Mouse (Mus musculus) cerebellum, adult 8-10 months (tissue): Measurements from ENCODE around the gene Slc22a26.
"Not testable (repeated sequence)": the region's sequence is repeated elsewhere in the genome, so short reads cannot be mapped to it uniquely, and the experiment has no call there.

Experiments used
- DNase-seq: peaks from one replicate; pipeline ENCODE4 v3.0.0; 2022

Slc22a26 gene

DNA sequence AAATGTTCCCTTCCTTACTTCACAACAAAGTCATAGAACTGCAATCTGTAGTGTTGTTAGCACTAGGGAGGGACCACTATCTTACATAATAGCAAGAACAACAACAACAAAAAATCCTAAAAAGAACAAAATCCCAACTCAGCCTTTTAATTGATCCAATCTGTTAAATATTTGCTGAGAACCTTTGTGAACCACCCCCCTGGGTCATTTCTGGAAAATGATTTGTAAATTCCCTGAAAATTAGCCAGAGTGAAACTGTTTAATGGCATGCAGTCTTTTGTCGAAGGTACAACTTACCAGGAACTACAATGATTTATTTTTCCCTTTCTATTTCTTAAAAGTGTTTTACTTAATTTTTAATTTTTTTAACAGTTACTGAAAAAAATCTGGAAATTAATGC is at the start of gene Slc22a26:
Gene Slc22a26, minus strand, starts transcription at position 97 of the 400 bp plus-strand sequence.
- DNase-seq = no peak

DNA sequence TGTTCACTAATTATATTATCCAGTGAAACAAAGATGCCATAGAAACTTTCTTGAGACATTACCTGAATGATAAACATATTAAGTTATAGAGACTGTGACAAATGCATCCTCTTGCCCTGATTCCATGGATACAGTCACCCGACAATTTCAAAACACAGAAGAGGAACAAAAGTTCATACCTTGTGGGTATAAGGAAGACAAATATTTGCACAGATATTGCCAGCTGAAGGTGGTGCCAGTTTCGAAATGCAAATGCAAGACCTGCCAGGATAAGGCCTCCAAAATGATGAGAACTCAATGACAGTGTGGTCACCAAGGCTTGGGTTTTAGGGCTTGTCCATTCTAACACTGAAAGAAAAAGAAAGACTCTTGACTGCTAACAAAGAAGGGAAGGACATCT is 27.4 kb upstream of the Slc22a26 start:
- no peak for DNase-seq

DNA sequence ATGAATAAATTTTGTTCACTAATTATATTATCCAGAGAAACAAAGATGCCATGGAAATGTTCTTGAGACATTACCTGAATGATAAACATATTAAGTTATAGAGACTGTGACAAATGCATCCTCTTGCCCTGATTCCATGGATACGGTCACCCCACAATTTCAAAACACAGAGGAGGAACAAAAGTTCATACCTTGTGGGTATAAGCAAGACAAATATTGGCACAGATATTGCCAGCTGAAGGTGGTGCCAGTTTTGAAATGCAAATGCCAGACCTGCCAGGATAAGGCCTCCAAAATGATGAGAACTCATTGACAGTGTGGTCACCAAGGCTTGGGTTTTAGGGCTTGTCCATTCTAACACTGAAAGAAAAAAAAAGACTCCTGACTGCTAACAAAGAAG is 11.9 kb downstream of the Slc22a26 start:
- no peak for DNase-seq

DNA sequence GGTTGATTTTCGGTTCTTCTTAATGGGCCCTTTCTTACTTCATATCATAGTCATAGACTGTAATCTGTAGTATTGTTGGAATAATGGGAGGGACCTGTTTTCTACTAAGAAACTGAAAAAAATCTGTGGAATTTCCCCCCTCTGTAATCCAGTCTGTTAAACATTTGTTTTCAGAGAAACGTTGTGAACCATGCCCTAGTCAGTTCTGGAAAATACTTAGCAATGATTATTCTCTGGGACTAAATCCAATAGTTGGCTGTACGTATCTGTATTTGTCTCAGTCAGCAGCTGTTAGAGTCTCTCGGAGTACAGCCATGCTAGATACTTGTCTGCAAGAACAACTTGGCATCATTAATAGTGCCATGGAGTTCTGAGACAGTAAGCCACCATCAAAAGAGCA is 27.2 kb downstream of the Slc22a26 start:
- DNase-seq = no peak

DNA sequence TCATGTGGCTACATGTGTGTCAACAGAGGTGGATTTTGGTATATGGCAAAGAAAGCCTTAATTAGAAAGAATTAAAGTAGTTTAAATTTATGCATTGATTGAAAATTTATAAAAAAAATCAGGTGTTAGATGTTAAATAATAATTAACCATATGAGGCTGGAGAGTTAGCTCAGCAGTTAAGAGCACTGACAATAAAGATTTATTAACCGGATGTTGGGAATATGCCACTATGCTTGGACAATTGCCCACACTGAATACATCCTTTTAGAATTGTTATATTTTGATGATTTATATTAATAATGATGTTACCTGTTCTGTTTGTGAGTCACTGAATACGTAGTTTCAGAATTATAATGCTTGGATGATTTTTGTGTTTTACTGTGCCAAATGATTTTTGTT is 36.3 kb downstream of the Slc22a26 start:
- DNase-seq = no peak

DNA sequence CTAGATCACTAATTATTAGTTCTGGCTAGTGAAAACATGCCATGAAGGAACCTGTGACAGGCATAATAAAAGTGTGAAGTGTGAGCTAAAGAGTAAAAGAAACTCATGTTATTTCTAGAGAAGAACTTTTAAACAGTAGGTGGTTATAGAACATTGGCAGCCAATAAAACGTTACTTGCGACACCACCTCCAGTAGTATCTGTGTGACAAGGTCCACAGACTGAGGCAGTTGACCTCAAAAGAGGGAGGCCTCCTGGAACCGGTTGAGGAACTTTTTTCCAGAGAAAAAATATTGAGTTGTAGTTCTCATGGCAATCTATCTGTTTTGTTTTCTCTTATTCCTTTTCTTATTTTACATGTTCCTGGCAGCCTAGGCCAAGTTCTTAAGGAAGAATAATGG is 36.9 kb downstream of the Slc22a26 start:
- no peak for DNase-seq

DNA sequence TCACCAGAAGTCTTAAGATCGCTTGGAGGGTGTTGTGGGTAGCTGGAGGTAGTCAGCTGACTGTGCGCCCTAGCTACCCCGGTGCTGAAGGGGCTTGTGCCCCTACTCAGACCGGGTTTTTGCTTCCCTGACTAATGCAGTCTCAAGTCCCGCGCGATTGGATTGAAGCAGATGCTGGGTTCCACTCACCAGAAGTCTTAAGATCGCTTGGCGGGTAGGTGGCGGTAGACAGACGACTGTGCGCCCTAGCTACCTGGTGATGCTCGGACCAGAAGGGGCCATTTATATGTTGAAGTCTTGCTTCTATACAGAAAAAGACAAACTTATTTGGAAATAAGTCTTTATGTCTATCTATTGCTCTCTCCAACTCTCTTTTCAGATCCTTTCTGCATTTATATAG is 49.1 kb downstream of the Slc22a26 start:
- DNase-seq = not testable (repeated sequence)
